Mouse (Mus musculus): Measurements from ENCODE around the gene Gm13289.
"Not testable (repeated sequence)": the region's sequence is repeated elsewhere in the genome, so short reads cannot be mapped to it uniquely, and the experiment has no call there.

Gm13289 gene

DNA sequence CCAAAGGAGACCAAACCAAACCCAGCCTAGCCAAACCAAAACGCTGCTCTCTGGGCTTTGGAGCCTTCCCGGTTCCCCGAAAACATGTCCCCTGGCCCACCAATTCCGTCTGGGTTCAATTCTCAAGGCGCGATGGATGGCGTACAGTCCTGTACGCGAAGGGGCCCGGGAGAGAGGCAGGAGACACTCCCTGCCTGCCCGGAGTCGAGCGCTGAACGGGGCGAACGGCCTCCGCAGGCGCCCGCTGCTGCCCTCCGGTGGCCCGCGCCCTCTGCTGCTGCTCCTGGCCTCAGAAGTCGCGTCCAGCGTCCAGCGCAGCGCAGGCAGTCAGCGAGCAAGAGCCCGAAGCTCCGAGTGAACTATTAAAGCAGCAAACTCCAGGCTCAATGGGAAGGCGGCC, 5.6 kb downstream of the Gm13289 start:
- not testable (repeated sequence) for DNase-seq (ENCODE audit: low spot score in 2 of 2)

DNA sequence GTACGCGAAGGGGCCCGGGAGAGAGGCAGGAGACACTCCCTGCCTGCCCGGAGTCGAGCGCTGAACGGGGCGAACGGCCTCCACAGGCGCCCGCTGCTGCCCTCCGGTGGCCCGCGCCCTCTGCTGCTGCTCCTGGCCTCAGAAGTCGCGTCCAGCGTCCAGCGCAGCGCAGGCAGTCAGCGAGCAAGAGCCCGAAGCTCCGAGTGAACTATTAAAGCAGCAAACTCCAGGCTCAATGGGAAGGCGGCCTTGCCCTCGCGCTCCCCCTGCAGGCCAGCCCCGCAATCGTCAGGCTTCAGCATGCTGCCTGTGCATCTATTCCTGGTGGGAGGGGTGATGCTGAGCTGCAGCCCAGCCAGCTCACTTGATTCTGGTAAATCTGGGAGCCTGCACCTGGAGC, 8.7 kb downstream of the Gm13289 start, which contains the start of gene Gm13276:
Gene Gm13276 (plus strand): TSS at position 301 of the 400 bp plus-strand sequence.
- not testable (repeated sequence) for DNase-seq (ENCODE audit: low spot score in 2 of 2)

DNA sequence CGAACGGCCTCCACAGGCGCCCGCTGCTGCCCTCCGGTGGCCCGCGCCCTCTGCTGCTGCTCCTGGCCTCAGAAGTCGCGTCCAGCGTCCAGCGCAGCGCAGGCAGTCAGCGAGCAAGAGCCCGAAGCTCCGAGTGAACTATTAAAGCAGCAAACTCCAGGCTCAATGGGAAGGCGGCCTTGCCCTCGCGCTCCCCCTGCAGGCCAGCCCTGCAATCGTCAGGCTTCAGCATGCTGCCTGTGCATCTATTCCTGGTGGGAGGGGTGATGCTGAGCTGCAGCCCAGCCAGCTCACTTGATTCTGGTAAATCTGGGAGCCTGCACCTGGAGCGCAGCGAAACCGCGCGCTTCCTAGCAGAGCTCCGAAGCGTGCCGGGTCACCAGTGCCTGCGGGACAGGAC, 11.7 kb downstream of the Gm13289 start, which contains the start of gene Gm13277:
Gene Gm13277 (plus strand): TSS at position 231 of the 400 bp plus-strand sequence.
- peak; percentile 33 to 59 for DNase-seq (ENCODE audit: low spot score in 2 of 2)

DNA sequence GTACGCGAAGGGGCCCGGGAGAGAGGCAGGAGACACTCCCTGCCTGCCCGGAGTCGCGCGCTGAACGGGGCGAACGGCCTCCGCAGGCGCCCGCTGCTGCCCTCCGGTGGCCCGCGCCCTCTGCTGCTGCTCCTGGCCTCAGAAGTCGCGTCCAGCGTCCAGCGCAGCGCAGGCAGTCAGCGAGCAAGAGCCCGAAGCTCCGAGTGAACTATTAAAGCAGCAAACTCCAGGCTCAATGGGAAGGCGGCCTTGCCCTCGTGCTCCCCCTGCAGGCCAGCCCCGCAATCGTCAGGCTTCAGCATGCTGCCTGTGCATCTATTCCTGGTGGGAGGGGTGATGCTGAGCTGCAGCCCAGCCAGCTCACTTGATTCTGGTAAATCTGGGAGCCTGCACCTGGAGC, 14.5 kb downstream of the Gm13289 start, which contains the start of gene Gm13278:
Gene Gm13278 (plus strand): TSS at position 301 of the 400 bp plus-strand sequence.
- DNase-seq (ENCODE audit: low spot score in 2 of 2) = not testable (repeated sequence)

DNA sequence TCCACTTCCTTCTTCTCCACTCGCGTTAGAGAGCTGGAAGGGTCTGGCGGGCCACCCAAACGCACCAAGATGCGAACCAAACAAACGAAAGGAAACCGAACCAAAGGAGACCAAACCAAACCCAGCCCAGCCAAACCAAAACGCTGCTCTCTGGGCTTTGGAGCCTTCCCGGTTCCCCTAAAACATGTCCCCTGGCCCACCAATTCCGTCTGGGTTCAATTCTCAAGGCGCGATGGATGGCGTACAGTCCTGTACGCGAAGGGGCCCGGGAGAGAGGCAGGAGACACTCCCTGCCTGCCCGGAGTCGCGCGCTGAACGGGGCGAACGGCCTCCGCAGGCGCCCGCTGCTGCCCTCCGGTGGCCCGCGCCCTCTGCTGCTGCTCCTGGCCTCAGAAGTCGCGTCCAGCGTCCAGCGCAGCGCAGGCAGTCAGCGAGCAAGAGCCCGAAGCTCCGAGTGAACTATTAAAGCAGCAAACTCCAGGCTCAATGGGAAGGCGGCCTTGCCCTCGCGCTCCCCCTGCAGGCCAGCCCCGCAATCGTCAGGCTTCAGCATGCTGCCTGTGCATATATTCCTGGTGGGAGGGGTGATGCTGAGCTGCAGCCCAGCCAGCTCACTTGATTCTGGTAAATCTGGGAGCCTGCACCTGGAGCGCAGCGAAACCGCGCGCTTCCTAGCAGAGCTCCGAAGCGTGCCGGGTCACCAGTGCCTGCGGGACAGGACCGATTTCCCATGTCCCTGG, 17.4 kb downstream of the Gm13289 start, which contains the start of gene Gm13275:
Gene Gm13275 (plus strand): TSS at position 552 of the 740 bp plus-strand sequence.
- peak; percentile 66 for DNase-seq (ENCODE audit: low spot score in 2 of 2)

DNA sequence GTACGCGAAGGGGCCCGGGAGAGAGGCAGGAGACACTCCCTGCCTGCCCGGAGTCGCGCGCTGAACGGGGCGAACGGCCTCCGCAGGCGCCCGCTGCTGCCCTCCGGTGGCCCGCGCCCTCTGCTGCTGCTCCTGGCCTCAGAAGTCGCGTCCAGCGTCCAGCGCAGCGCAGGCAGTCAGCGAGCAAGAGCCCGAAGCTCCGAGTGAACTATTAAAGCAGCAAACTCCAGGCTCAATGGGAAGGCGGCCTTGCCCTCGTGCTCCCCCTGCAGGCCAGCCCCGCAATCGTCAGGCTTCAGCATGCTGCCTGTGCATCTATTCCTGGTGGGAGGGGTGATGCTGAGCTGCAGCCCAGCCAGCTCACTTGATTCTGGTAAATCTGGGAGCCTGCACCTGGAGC, 20.4 kb downstream of the Gm13289 start, which contains the start of gene Gm13279:
Gene Gm13279 (plus strand): TSS at position 301 of the 400 bp plus-strand sequence.
- not testable (repeated sequence) for DNase-seq (ENCODE audit: low spot score in 2 of 2)

DNA sequence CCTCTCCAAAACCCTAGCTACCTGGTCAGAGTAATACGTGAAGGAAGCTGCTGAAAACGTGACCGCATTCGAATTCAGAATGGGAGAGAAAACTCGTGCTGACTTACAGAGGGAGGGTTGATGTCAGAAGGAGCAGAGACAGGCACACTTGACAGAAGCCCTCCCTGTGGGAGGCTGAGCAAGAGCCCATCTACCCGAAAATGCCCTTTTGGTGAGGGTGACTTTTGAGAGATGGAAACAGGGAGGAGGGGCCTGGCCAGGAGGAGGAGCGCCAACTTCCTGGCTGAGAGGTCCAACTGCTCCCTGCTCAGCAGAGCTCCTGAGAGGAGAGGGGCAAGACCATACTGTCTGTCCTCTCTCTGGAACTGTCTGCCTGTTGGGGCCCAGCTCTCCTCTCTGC, 22.6 kb downstream of the Gm13289 start, which contains the start of gene Gm13285:
Gene Gm13285 (plus strand): TSS at position 301 of the 400 bp plus-strand sequence.
- DNase-seq (ENCODE audit: low spot score in 2 of 2) = not testable (repeated sequence)

DNA sequence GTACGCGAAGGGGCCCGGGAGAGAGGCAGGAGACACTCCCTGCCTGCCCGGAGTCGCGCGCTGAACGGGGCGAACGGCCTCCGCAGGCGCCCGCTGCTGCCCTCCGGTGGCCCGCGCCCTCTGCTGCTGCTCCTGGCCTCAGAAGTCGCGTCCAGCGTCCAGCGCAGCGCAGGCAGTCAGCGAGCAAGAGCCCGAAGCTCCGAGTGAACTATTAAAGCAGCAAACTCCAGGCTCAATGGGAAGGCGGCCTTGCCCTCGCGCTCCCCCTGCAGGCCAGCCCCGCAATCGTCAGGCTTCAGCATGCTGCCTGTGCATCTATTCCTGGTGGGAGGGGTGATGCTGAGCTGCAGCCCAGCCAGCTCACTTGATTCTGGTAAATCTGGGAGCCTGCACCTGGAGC, 26.2 kb downstream of the Gm13289 start, which contains the start of gene Gm13287:
Gene Gm13287 (plus strand): TSS at position 301 of the 400 bp plus-strand sequence.
- DNase-seq (ENCODE audit: low spot score in 2 of 2) = not testable (repeated sequence)

DNA sequence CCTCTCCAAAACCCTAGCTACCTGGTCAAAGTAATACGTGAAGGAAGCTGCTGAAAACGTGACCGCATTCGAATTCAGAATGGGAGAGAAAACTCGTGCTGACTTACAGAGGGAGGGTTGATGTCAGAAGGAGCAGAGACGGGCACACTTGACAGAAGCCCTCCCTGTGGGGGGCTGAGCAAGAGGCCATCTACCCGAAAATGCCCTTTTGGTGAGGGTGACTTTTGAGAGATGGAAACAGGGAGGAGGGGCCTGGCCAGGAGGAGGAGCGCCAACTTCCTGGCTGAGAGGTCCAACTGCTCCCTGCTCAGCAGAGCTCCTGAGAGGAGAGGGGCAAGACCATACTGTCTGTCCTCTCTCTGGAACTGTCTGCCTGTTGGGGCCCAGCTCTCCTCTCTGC, 28.5 kb downstream of the Gm13289 start, which contains the start of gene Gm13288:
Gene Gm13288 (plus strand): TSS at position 301 of the 400 bp plus-strand sequence.
- not testable (repeated sequence) for DNase-seq (ENCODE audit: low spot score in 2 of 2)

DNA sequence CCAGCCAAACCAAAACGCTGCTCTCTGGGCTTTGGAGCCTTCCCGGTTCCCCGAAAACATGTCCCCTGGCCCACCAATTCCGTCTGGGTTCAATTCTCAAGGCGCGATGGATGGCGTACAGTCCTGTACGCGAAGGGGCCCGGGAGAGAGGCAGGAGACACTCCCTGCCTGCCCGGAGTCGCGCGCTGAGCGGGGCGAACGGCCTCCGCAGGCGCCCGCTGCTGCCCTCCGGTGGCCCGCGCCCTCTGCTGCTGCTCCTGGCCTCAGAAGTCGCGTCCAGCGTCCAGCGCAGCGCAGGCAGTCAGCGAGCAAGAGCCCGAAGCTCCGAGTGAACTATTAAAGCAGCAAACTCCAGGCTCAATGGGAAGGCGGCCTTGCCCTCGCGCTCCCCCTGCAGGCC, 29.0 kb downstream of the Gm13289 start:
- not testable (repeated sequence) for DNase-seq (ENCODE audit: low spot score in 2 of 2)

DNA sequence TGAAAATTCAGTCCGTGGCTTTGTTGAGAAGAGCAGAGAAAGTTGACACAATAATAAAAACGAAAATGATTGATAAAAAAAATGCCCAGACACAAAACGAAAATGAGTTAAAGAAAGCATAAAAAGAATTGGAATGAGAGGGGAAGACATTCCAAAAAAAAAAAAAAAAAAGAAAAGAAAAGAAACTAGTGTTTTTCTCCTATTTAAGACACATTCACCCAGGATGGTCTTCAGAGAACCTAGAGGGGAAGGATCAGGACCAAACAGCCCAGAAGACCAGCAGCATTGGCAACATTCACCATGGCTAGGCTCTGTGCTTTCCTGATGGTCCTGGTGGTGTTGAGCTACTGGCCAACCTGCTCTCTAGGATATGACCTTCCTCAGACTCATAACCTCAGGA, 39.2 kb downstream of the Gm13289 start, which contains the start of gene Ifna7:
Gene Ifna7 (plus strand): TSS at position 301 of the 400 bp plus-strand sequence.
- DNase-seq (ENCODE audit: low spot score in 2 of 2) = no peak

DNA sequence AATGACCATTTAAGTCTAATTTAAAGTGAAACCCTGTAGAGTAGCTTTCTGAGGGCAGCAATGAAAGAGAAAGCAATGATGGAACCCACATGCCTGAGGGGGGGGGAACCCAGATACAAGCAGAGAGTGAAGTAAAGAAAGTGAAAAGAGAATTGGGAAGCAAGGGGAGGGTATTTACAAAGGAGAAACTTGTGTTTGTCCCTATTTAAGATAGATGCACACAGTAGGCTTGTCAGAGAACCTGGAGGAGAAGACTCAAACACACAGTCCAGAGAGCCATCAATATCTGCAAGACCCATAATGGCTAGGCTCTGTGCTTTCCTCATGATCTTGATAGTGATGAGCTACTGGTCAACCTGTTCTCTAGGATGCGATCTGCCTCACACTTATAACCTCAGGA, 42.9 kb downstream of the Gm13289 start, which contains the start of gene Ifna11:
Gene Ifna11 (plus strand): TSS at position 301 of the 400 bp plus-strand sequence.
- no peak for DNase-seq (ENCODE audit: low spot score in 2 of 2)

DNA sequence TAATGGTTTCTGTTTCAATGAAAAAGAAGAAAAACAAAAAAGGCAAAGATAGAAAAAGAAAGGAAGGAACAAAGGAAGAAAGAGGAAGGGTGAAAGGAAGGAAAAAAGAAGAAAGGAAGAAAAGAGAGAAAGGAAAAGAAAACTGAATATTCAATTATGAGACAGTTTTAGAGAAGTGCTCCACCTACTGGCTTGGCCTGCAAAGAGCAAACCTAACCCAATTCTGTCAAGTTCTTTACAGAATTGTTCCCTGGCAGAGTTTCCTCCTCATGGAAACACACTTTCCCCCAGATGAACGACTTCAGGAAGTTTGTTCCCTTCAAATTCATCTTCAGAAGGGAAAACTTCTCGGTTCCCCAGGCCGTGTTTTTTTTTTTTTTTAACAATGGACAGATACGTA, 46.3 kb downstream of the Gm13289 start:
- DNase-seq (ENCODE audit: low spot score in 2 of 2) = no peak
